Mouse (Mus musculus) large intestine, adult 2 months (tissue): ENCODE measurements around the gene Kcnip1. TPM values are rescaled to one million over a fixed set of nuclear protein-coding genes. Genes with fewer than 3 reads are reported as not detected.

Source experiments
- DNase-seq: peaks from one replicate; pipeline ENCODE4 v3.0.0-alpha.2; 2012; ENCODE audit warnings: low read depth, low spot score
- WGBS: fragments of 180-500 bp; shearing (Covaris S2); methylation state at CpG from one replicate; pipeline ENCODE4 v1.1.7; 2018; 5-methylcytosine and 5-hydroxymethylcytosine counted together
- polyA plus RNA-seq: library from polyadenylated mRNA; depleted of rRNA; stranded (reverse); fragments of >200 nt; gene quantifications from 2 replicates; pipeline ENCODE4 v1.2.3, GENCODE M21; 2012

Gene Kcnip1
- polyA plus RNA-seq, 1 experiment, result 0.50 TPM

DNA sequence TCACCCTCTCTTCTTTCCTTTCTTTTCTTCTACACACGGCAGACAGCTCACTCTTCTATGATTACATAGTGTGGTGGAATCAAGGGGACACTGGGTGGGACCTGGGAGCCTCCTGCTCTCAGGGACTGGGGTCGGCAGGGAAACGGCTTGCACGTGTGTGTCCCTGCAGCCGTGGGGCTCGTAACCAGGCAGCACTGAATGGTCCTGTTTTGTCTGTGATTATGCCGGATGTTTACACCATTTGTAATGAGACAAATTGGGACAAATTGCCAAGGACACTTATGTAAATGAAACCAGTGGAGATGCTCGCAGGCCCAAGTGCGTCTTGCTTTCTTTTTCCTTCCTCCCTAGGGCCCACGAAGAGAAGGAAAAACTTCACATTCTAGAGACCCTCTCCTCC lies 256.5 kb downstream of the Kcnip1 start:
- WGBS, result 55% methylated on average over 10 of the region's 10 CpGs
- no peak for DNase-seq

DNA sequence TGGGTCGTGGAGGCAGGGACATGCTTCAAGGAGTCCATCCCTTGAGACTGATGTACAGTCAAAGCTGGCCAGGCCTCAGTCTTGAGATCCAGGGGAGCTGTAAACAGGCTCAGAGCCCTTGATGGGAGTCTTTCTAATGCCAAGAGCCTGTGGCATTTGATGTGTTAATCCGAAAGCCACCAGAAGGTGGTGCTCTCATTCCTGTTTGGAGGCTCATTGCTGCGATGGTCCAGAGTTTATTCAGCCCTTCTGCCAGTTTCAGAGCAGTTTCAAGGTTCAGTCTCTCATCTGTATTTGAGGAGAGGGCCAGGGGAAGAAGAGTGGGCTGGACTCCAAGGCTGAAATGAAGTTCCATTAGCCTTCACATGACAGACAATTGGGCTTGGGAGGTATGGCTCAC lies 259.7 kb downstream of the Kcnip1 start:
- no peak for DNase-seq
- 11% methylated on average over 3 of the region's 3 CpGs for WGBS

DNA sequence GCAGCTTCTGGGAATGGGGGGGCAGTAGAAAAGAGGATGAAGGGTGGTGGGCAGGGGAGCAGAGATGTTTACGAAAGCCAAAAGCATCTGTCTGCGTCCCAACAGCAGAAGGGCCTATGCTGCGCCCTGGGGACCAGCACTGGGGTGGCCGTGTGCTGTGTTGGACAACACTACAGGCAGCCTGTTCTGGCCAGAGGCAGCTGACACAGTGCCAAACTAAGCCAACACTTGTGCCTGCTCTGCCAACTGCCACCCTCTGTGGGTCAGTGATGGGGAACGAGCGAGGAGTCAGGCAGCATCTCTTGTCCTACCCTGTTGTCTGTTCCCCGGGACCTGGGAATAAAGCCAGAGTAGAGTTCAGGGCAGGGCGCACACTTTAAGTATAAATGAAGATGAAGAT lies 260.6 kb downstream of the Kcnip1 start:
- WGBS, result 79% methylated on average over 8 of the region's 8 CpGs

DNA sequence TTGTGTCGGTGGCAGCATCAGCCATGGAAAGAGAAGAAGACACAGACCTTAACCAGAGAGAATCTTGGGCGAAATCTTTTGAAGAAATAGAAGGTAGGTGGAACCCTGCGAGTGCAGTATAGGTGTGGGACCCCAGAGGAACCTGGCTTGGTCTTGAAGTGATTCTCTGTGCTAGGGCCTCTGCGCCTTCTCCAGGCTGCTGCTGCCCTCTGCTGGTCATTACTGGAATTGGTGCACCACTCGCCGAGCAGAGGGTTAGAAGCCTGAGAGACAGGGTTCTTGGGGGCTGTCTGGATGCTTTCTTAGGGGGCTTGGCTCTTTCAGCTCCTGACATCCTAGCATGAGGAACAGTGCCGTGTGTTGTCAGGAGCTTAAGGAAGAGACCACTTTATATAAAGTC lies 271.7 kb downstream of the Kcnip1 start:
- peak; percentile 13 for DNase-seq
- WGBS, result 23% methylated on average over 7 of the region's 7 CpGs

More for the DNA sequence above, 260.6 kb downstream of the Kcnip1 start:
- no peak for DNase-seq

DNA sequence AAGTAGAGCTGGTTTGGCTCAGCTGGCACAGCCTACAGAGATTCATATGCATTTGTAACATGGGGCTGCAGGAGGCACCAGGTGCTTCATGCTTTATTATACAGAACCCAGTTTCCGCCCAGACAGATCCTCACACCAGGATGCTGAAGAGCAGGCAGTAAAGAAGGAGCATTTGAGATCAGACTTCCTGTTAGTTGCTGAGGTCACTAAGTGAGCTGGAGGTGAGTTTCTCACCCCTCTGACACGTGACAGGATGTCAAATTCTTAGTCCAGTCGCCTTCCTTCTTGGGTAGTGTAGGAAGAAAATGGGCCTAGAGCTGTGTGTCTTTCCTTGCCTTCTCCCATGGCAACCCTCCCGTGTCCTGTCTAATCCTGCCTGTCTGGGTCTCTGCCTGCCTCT lies 286.2 kb downstream of the Kcnip1 start:
- whole genome bisulfite sequencing, result 17% methylated on average over 4 of the region's 4 CpGs
- DNase-seq, result no peak

DNA sequence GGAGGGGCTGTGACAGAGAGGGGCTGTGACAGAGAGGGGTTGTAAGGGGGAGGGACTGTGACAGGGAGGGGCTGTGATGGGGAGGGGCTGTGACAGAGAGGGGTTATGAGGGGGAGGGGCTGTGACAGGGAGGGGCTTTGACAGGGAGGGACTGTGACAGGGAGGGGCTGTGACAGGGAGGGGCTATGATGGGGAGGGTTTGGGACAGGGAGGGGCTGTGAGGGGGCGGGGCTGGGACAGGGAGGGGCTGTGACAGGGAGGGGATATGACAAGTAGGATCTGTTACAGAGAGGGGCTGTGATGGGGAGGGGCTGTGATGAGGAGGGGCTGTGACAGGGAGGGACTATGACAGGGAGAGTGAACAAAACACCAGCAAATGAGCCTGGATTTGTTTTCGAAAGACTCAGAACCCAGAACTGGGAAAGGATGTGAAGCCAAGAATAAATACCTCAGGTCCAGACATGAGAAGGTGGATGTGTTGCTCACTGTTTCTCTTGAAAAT lies 290.9 kb downstream of the Kcnip1 start:
- no peak for DNase-seq
- 53% methylated on average over 2 of the region's 2 CpGs for WGBS

DNA sequence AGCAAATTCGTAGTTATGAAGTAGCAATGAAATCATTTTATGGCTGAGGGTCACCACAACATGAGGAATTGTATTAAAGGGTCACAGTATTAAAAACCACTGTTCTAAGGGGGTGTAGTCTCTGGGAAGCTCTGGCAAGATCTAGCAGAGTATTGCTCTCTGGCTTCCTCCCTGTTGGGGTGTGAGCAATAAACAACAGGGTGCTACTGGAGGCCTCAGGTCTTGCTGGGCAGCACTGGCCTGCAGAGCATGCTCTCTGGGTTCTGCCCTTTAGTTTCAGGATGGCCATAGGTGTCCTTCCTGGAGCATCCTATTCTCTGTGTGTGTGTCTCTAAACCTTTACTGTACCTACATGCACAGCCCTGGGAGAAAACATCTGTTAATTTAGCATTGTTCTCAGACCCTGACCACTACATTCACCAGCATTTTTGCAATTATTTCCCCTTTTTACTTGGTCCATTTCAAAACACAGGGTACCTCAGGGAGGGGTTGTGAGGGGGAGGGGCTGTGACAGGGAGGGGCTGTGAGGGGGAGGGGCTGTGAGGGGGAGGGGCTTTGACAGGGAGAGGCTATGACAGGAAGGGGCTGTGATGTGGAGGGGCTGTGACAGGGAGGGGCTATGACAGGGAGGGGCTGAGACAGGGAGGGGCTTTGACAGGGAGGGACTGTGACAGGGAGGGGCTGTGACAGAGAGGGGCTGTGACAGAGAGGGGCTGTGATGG lies 291.6 kb downstream of the Kcnip1 start:
- no peak for DNase-seq
- WGBS, result 54% methylated on average over 1 of the region's 1 CpGs

DNA sequence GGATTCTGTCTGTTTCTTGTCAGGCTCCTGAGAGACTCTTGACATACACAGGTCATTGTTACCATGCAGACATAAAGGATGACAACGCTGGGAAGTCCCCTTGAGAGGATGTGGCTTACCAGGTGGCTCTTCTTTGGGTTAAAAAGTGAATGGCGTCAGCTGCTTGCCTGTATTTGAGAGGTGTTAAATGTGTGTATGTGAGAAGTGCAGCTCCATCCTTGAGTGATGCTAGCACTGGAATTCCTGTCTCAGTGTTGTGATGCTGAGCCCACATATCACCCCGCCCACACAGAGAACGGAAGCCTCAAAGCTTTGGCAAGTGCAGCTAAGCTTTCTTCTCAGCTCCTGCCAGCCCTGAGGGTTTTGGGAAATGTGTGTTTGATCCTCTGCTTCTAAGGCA lies 292.2 kb downstream of the Kcnip1 start:
- DNase-seq, result no peak
- WGBS, result 53% methylated on average over 4 of the region's 4 CpGs

DNA sequence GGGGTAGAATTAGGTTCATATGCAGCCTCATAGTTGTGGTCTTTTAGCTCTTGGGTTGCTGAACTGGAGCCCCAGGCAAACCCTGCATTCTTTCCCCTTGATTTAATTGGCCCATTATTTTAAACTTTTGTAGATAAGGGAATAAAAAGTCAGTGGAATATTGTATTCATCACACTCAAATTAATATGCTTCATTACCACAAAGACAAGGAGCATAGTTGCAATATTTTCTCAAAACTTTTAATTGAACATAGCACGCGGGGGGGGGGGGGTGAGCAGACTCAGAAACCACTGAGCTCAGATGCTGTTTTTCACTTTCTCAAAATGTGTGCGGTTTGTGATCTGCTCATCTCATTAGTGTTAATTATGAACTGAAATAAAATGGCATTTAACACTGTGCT lies 302.8 kb downstream of the Kcnip1 start:
- WGBS, result 88% methylated on average over 3 of the region's 3 CpGs
- DNase-seq, result no peak

DNA sequence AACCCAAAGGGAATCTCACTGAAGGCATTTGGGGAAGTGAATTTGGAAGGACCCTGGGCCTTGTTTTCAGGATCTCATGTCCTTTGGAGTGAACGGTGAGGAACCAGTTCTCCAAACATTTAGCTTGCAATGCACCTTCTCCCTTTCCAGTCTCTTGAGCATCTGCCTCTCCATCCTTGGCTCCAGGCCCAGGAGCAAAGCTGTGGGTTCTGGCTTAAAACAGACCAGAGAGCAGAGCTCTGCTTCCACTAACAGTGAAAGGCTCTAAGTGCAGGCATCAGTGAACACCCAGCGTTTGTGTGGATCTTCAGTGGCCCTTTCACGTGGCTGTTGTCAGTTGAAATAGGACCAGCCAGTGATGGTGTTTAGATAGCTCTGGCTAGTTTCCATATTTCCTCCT lies 307.0 kb downstream of the Kcnip1 start:
- DNase-seq, result no peak
- WGBS, result 52% methylated on average over 3 of the region's 3 CpGs

DNA sequence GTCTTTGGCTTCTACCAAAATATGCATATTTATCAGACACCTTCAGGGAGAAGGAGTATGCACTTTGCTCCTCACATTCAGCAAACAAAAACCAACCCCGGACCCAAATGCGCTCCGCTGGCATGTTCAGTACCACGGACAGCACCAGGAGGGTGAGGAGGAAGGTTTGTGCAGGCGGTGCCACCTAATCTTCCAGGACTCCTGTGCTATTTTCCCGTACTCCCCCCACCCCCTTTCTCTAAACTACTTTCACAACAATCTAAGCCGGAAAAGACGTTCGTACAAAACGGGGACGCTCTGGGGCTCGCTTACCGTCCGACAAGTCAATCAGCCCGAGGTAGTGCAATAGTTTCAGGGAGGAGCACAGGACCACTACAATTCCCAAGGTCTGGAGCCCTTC lies 312.8 kb downstream of the Kcnip1 start:
- no peak for DNase-seq

DNA sequence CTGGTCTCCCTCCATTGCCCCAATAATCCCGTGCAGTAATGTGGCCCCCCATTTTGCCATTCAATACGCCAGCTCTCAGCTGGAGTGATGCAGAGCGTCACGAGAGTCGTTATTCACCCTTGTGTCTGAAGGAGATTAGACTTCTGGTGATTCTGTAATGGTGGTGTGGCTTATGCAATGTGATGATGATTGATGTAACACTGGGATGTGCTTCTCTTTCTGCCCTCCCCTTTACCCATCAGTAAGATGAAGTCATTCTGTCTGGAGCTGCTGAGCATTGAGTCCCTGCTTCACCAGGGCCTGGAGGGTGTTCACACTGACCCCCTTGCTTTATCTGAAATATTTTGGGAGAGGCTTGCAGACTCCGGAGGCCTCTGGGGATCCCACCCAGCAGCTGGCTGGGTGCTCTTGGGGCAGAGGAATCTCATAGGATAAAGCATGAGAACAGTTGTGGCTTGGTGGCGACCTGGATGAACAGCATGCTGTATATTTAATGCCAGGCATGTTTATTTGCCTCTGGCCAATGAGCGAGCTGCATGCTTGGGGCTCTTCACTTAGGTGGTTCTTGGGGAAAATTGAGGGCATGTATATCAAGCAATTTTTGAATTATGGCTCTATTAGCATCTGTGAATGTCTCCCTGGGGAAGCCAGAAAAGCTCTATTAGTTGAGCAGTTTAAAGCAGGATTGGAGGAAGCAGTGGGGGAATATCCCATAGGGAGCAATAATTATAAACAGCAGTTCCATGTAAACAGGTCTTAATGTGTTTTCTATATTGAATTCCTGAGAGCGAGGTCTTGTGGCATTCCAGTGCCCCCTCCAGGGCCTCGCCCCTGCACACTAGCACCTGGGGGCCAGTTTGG lies 322.6 kb downstream of the Kcnip1 start:
- DNase-seq, result no peak
- 76% methylated on average over 10 of the region's 10 CpGs for WGBS

More for the DNA sequence above, 312.8 kb downstream of the Kcnip1 start:
- 4% methylated on average over 15 of the region's 15 CpGs for WGBS

DNA sequence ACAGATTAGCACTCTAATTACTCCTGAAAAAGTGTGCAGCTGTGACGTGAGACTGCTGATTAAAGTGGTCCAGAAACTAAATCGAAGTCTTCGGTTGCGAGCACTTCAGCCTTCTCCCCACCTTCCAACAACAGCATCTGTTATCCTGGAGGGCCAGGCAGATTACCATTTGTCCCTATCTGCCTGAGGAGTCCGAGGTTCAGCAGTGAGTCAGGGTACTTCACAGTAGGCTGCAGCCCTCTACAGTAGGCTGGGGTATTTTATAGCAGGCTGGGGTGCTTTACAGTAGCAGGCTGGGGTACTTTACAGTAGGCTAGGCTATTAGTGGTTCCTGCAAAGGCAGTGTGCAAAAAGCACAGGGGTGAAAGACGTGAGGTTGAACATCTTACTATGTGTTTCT lies 324.6 kb downstream of the Kcnip1 start:
- 70% methylated on average over 6 of the region's 6 CpGs for WGBS
- DNase-seq, result no peak

DNA sequence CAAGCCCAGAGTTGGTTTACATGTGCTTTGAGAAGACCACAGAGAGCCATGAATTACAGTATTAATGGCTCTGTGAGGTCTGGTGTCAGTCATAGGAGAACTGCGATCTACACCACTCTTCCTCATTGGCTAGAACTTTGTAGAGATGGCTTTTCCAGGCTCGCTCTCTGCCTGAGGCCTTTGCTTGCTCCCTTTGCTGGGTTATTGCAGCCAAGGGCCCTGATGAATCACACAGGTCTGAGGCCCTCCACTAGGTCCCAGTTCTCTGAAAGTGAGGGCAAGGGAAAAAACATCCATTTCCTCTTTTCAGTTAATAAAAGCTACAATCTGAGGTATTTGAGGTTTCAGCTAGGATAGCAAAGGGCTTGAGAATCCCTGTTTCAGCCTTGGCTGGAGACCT lies 329.4 kb downstream of the Kcnip1 start:
- no peak for DNase-seq
- 71% methylated on average over 2 of the region's 2 CpGs for WGBS

DNA sequence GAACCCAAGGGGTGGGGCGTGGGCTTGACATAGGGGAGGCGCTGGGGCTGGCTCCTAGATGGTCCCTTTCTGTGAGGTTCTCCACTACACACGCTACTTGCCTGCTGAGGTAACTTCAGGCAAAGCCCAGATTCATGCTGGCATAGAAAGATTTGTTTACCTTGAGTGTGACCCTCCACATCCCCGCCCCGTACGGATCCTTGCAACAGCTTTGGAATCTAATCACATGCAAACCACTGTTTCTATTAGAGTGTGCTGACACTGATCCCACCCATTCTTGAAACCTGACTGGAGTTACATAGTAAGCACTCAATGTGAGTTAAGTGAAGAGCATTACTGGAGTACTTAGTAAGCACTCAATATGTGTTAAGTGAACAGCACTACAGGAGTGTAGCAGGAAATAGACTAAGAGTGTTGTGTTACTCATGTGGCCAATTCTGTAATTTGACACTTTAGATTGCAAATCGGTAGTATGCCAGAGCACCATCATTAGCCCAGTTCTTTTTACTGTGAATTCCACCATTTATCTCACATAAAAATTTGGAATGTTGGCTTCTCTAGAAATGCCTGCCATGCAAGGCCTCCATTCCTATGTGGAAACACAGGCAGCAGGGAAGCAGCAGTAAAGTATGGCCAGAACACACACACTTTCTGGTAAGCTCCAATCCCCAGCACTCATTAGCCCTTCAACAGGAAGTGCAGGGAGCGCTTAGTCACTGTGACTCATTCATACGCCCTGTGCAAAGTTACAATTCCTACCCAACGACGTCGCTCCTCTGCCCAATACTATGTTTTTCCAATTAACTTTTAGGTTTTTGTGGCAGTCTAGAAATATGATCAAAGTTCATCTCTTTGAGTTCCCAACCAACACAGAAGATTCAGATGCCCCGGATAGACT lies 332.7 kb downstream of the Kcnip1 start:
- DNase-seq, result no peak
- WGBS, result 48% methylated on average over 13 of the region's 13 CpGs

DNA sequence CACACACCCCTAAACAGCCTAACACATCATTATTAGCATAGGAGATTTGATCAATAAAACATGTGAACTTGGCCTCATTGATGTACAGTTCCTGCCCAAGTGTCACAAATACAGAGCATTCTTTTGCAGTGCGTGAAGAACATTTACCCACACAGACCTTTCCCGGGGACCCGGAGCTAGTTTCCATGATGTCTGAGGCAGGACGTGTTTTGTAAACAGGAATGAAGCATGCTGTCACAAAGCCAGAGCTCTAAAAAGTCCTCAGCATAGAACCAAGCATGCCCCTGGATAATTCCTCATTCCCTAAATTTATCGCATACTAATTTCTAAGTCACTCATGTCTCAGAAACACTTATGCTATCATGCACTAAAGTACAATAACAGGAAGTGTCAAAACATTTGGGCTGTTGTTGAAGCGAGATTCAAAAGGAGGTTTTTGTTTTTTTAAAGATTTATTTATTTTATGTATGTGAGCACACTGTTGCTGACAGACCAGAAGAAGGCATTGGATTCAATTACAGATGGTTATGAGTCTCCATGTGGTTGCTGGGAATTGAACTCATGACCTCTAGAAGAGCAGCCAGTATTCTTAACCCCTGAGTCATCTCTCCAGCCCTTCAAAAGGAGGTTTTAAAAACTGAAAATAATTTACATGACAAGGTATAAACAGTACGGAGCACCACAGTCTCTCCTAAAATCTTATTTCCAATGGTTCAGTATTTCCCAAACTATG lies 336.9 kb downstream of the Kcnip1 start:
- WGBS, result 65% methylated on average over 7 of the region's 7 CpGs
- DNase-seq, result no peak

DNA sequence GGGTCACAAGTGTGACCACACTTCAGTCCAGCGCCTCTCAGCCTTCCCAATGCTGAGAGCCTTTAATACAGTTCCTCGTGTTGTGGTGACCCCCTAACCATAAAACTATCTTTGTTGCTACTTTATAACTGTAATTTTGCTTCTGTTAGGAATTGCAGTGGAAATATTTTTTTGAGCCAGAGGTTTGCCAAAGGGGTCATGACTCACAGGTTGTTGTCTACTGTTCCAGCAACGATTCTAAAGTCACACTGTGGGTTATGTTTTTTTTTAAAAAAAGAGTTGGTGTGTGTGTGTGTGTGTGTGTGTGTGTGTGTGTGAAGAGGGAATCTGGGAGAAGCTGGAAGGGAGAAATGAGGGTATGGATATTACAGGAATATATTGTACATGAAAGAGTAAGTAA lies 337.7 kb downstream of the Kcnip1 start:
- DNase-seq, result no peak
- WGBS, result 55% methylated on average over 3 of the region's 3 CpGs

DNA sequence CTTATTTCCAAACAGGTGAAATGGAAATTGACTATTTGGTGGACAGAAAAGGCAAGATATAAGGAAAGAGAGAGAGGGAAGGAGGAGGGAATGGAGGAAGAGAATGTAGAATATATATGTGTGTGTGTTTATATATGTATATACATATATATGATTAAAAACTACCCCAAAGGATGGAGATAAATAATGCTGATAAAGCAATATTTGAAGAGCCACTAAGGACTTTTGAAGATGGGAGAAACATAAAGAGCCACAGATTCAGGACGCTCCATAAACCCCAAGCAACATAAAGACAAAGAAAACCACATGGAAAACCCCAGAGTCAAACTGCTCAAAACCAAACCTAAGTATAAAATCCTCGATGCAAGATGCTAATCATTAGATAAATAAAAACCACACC lies 338.5 kb downstream of the Kcnip1 start:
- DNase-seq, result no peak
- 67% methylated on average over 2 of the region's 2 CpGs for WGBS

DNA sequence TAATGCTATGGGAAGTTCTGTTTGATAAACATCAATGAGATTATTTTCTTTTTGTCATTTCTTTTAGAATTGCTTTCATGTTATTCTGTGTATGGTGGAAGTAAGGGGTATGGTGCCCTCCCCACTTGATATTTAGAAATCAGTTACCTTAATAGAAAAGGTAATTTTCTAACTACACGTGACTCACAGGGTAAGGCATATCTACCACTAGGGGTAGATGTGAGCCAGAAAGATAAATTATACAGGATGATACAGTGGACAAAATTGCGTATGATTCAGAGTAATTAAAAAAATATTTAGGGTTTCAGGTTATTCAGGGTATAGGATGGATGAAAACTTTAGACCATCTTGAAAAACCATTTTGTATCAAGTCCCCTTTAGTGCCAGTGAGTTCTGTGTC lies 343.6 kb downstream of the Kcnip1 start:
- DNase-seq, result no peak
- 63% methylated on average over 2 of the region's 2 CpGs for WGBS
